Mouse (Mus musculus) layer of hippocampus, postnatal 14 days (tissue): ENCODE results near the gene Grhl1. TPM values are rescaled to one million over a fixed set of nuclear protein-coding genes. Genes with fewer than 3 reads are reported as not detected.
"Not testable (repeated sequence)": the region's sequence is repeated elsewhere in the genome, so short reads cannot be mapped to it uniquely, and the experiment has no call there.

Experiments
- DNase-seq, 2 experiments: peaks; one replicate each; pipeline ENCODE4 v3.0.0; 2021 to 2022; ENCODE audit warnings: low spot score in 2 of 2, mixed read lengths in 1 of 2
- total RNA-seq, 2 experiments: library from RNA; stranded (reverse); gene quantifications; 2 replicates each; pipeline ENCODE4 v1.2.3; 2021

Grhl1 gene
- total RNA-seq, 2 experiments from 2014 or later, result 20.4 to 20.6 TPM

DNA sequence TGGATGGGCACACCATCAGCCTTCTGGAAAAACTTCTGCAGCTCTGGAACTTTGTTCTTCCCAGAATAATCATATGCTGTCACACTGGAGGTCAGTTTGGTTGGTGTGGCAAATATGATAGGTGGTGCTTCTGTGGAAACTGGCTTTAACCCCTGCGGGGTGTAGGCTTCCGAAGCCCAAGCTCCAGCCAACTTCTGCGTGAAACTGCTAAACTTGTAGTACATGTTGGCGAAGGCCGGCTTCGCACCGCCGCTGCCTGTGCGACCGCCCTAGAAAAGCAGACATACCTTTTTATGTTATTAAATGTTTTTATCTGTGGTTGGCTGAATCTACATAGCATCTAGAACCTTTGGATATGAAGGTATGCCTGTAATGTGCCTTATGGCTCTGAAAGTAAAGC is 66.7 kb downstream of the Grhl1 start:
- not testable (repeated sequence) for DNase-seq

GRCm38 (mm10) chr12:24642370-24642802 is 70.3 kb downstream of the Grhl1 start:
- peak; percentile 63 to 82 for DNase-seq

DNA sequence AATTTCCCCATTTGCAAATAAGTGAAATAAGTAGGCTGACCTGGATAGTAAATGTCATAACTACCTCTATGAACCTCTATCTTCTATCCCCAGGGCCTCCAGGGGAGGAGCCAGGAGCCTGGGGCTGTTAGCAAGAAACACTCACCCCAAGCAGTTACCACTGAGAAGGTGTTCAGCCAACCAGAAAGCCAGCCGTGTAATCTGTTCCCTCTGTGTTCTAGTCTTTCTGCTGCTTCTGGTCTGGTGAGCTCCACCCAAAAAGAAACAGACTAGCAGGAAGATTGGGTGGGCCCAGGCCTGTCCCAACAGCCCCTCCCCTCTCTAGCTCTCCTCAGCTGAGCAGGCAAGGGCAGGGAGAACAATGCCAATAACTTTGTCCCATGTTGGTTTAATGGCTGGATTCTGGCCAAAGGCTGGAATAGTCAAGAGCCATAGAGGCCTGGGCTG is 72.1 kb downstream of the Grhl1 start:
- no peak for DNase-seq

GRCm38 (mm10) chr12:24645901-24646300 is 73.8 kb downstream of the Grhl1 start:
- DNase-seq, result no peak

GRCm38 (mm10) chr12:24648094-24648493 is 76.0 kb downstream of the Grhl1 start:
- no peak for DNase-seq

DNA sequence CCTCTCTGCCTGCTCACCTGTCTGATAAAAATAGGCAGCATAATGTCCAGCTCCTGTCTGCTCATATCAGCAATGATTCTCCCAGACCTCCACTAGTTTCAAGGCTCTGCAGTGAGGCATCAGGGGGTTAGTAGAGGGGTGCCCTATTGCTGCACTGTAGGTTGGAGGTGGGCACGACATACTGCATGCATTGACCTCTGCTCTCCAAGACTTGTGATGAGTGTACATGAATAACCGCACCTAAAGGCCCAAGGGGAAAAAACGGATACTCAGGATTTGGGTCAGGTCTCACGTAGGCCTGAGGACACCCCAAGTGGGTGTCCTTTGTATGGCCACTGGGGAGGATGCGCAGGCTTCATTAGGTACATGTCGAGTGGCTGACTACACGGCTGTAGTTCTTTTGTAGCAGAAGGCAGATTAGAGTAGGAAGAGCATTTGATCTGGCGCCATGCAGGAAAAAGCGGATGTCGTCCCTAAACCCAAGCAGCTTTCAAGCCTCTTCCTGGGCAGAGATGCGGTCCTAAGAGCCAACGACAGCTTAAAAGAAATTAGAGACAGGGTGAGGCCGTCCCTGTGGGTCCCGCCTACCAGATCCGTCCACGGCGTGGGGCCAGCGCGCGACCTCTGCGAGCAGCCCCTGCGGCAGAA is 78.5 kb downstream of the Grhl1 start:
- no peak for DNase-seq

- DNase-seq, result peak; percentile 95 to 96
Observed at GRCm38 (mm10) chr12:24651063-24651557, 79.0 kb downstream of the Grhl1 start, which contains the start of gene Klf11. Gene Klf11 (plus strand): TSS chr12:24651274.

DNA sequence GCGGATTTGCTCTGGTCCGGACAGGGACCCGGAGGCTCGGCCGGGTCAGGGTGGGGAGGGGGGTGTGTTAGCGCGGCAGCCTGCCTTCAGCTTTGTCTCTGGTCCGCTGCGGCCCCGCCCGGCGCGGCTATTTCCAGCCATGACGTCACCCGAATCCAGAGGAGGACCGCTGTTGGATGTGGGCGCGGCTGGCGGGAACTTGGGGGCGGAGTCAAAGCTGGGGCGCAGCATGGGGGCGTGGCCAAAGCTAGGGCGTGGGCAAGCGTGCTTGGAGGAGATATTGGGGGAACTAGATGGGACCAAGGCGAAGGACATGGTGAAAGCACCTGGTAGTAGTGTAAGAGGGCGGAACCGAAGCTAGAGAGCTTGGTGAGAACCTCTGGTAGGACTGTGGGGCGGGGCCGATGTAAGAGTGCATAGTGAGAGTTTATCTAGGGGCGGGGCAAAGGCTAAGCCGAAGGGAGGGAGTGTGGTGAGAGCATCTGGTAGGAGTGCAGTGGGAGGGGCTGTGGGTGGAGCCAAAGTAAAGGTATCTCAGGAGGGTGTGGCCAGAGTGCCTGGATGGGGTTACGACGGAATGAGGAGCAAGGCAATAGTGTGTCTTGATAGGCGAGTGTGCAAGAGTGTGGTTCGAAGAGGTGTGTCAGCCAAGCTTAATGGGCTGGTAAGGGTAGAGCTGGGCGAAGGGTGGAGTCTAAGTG is 79.7 kb downstream of the Grhl1 start:
- peak; percentile 86 to 87 for DNase-seq

GRCm38 (mm10) chr12:24654065-24654862 is 82.2 kb downstream of the Grhl1 start:
- DNase-seq, result no peak

DNA sequence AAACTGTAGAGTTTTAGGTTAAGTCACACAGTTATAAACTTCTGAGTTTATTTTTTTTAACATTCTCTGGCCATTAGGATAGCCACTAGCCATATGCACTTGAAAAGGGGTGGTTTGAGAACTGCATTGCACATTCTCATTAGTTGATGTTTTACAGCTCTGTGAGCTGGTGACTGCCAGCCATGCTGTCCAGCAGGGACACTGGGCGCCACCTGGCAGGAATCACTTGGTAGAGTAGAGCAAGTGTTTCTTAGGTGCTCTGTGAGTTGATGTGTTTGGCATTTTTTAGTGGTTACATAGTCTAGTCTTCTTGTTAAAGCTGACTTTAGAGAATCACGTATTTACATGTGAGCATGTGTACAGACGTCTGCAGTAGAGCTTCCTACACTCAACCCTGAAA is 84.4 kb downstream of the Grhl1 start:
- no peak for DNase-seq

- DNase-seq, result no peak
Observed at GRCm38 (mm10) chr12:24658998-24659397, 86.9 kb downstream of the Grhl1 start.

GRCm38 (mm10) chr12:24659923-24660322 is 87.8 kb downstream of the Grhl1 start:
- no peak for DNase-seq

- DNase-seq, result no peak
Observed at GRCm38 (mm10) chr12:24661100-24661499, 89.0 kb downstream of the Grhl1 start.

GRCm38 (mm10) chr12:24662131-24662530 is 90.0 kb downstream of the Grhl1 start:
- no peak for DNase-seq

Other genes starting within 250 kb of the Grhl1 start
- 10 to 100 TPM; 28.3 to 31.7 TPM for gene Taf1b, start 73.9 kb upstream of the Grhl1 start, total RNA-seq
- gene Klf11, start 79.0 kb downstream of the Grhl1 start, total RNA-seq, result 1 to 10 TPM; 4.7 to 6.3 TPM
- gene Cys1, start 109.5 kb downstream of the Grhl1 start, total RNA-seq, result 10 to 100 TPM; 13.4 to 14.2 TPM
- gene Rrm2, start 136.0 kb downstream of the Grhl1 start, total RNA-seq, result 1 to 10 TPM; 6.3 to 7.6 TPM